Mouse (Mus musculus) lung, adult 2 months (tissue): ENCODE data around the gene Zbed5.

Experiments
- CTCF ChIP-seq: fragments of 200-500 bp; IDR thresholded peaks from 2 replicates; pipeline ENCODE4 v1.5.1; 2011; ENCODE audit warnings: mild to moderate bottlenecking, low read length, control low read depth; ENCODE audit not compliant: insufficient read depth
- POLR2A ChIP-seq: fragments of 200-500 bp; IDR thresholded peaks from 2 replicates; pipeline ENCODE4 v1.6.1; 2011; ENCODE audit warnings: low read depth, mild to moderate bottlenecking, control low read depth, low read length, borderline replicate concordance; ENCODE audit errors: extremely low read depth

GRCm38 (mm10) chr5:129919320-129919719 is 23.8 kb downstream of the Zbed5 start:
- no peak for TF ChIP-seq CTCF
- no peak for TF ChIP-seq POLR2A
